Mouse (Mus musculus) frontal cortex, adult (tissue): ENCODE measurements around the gene Hoxb1.

Experiments
- ATAC-seq: cut with Nextera tagmentation; 2 replicates; pipeline ENCODE4 v1.9.2; 2017; ENCODE audit warnings: mild to moderate bottlenecking, moderate library complexity, mixed read lengths; ENCODE audit not compliant: low TSS enrichment

The Hoxb1 gene

GRCm38 (mm10) chr11:96365441-96366091 is at the start of gene Hoxb1:
Gene Hoxb1 (plus strand): TSS chr11:96365752.
- ATAC-seq, result no peak

- ATAC-seq, result no peak
Measured at GRCm38 (mm10) chr11:96316696-96317607, 48.6 kb upstream of the Hoxb1 start.

GRCm38 (mm10) chr11:96317608-96318367 is 47.8 kb upstream of the Hoxb1 start, which contains the start of gene Hoxb4:
Gene Hoxb4 (plus strand): TSS chr11:96318267.
- no peak for ATAC-seq

GRCm38 (mm10) chr11:96318368-96319070 is 47.0 kb upstream of the Hoxb1 start:
- no peak for ATAC-seq

GRCm38 (mm10) chr11:96319071-96319902 is 46.3 kb upstream of the Hoxb1 start:
- ATAC-seq, result no peak

- ATAC-seq, result no peak
Measured at GRCm38 (mm10) chr11:96319910-96320309, 45.6 kb upstream of the Hoxb1 start.

- no peak for ATAC-seq
Measured at GRCm38 (mm10) chr11:96320688-96321087, 44.9 kb upstream of the Hoxb1 start.

GRCm38 (mm10) chr11:96321846-96322245 is 43.7 kb upstream of the Hoxb1 start:
- no peak for ATAC-seq

- no peak for ATAC-seq
Measured at GRCm38 (mm10) chr11:96322738-96323137, 42.8 kb upstream of the Hoxb1 start.

GRCm38 (mm10) chr11:96323154-96323553 is 42.4 kb upstream of the Hoxb1 start, which contains the start of gene Hoxb3:
Gene Hoxb3 (plus strand): TSS chr11:96323326.
- ATAC-seq, result no peak

GRCm38 (mm10) chr11:96324125-96324524 is 41.4 kb upstream of the Hoxb1 start:
- ATAC-seq, result no peak

GRCm38 (mm10) chr11:96324965-96325364 is 40.6 kb upstream of the Hoxb1 start:
- no peak for ATAC-seq

GRCm38 (mm10) chr11:96325747-96326212 is 39.8 kb upstream of the Hoxb1 start:
- no peak for ATAC-seq

GRCm38 (mm10) chr11:96326705-96327104 is 38.8 kb upstream of the Hoxb1 start:
- no peak for ATAC-seq

GRCm38 (mm10) chr11:96327122-96327521 is 38.4 kb upstream of the Hoxb1 start:
- no peak for ATAC-seq

GRCm38 (mm10) chr11:96327750-96328149 is 37.8 kb upstream of the Hoxb1 start:
- ATAC-seq, result no peak

- ATAC-seq, result no peak
Measured at GRCm38 (mm10) chr11:96328605-96329004, 36.9 kb upstream of the Hoxb1 start.

- no peak for ATAC-seq
Measured at GRCm38 (mm10) chr11:96332105-96332504, 33.4 kb upstream of the Hoxb1 start.

GRCm38 (mm10) chr11:96332618-96333032 is 32.9 kb upstream of the Hoxb1 start:
- no peak for ATAC-seq

- ATAC-seq, result no peak
Measured at GRCm38 (mm10) chr11:96333241-96334001, 32.1 kb upstream of the Hoxb1 start.
